Mouse (Mus musculus): ENCODE measurements around the gene Tgif1. TPM values are rescaled to one million over a fixed set of nuclear protein-coding genes. Genes with fewer than 3 reads are reported as not detected.

Gene Tgif1
- total and polyA plus RNA-seq, 3 experiments = 44.5 to 74.4 (median 70.6) TPM

DNA sequence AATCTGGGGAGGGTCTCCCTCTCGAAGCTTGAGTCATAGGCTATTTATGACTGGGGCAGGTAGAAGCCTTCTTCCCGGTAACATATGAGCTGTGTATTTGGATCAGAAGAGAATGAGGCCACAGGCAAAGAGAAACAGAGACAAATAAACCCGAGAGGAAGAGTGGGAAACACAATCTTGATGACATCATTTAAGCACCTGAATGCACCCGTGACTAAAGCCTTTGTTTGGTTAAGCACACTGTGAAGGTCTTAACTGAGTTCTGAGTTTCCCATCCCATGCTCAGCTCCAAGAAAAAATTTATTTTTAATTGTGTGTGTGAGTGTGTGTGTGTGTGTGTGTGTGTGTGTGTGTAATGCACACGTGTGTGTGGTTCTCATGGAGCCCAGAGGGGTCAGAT lies 39.8 kb upstream of the Tgif1 start:
- dilution Hi-C loops (cut with MboI; ENCODE audit: extremely low pct_ligation_motif_present, extremely low pct_unique_long_range_greater_than_20kb, low sequenced_read_pairs) (no loop called here), in situ Hi-C loops (cut with MboI; ENCODE audit: low pct_ligation_motif_present, low pct_unique_long_range_greater_than_20kb, low sequenced_read_pairs) (no loop called here)
- H3K9me3 ChIP-seq (replicated peaks; ENCODE audit: low read length) = peaks cover 2% of the 10 kb centered on the region
- TF ChIP-seq ETS1 (conservative IDR thresholded peaks at IDR 0.05; ENCODE audit: low read depth, low read length) = no peak
- TF ChIP-seq MAX (IDR thresholded peaks at IDR 0.05; ENCODE audit: low read length) = no peak
- no peak for TF ChIP-seq UBTF (IDR thresholded peaks at IDR 0.05; ENCODE audit: low read depth, low read length)
- TF ChIP-seq POLR2AphosphoS2 (IDR thresholded peaks at IDR 0.05; ENCODE audit: low read depth, low read length) = no peak
- H3K79me2 ChIP-seq (replicated peaks; ENCODE audit: control insufficient read depth, extremely low read depth, insufficient read depth, poor library complexity, severe bottlenecking) = no peaks in the 10 kb centered on the region
- no peaks in the 10 kb centered on the region for H3K27me3 ChIP-seq (replicated peaks)
- H3K9ac ChIP-seq (ENCODE audit: insufficient read depth, low read depth) = no peak overlapping the region
- H3K4me3 ChIP-seq (replicated peaks in 1 of 3; ENCODE audit: low read depth in 2 of 3, low read length in 2 of 3, poor library complexity in 1 of 3) = no peak overlapping the region
- H3K4me2 ChIP-seq (ENCODE audit: insufficient read depth, low read depth, poor library complexity, severe bottlenecking) = no peak overlapping the region
- DNase-seq (ENCODE audit: extremely low read depth) = no peak
- H3K27ac ChIP-seq (ENCODE audit: insufficient read depth, low read depth) = no peak overlapping the region
- H3K4me1 ChIP-seq (ENCODE audit: control insufficient read depth in 1 of 2, insufficient read depth in 2 of 2) = peaks cover 0 to 47% of the 10 kb centered on the region in 2 experiments; a peak in 2 of 4 replicates
- peaks cover 9 to 71% of the 10 kb centered on the region in 2 experiments for H3K36me3 ChIP-seq (replicated peaks in 1 of 2; ENCODE audit: control insufficient read depth in 1 of 2, insufficient read depth in 1 of 2, low read length in 1 of 2)

DNA sequence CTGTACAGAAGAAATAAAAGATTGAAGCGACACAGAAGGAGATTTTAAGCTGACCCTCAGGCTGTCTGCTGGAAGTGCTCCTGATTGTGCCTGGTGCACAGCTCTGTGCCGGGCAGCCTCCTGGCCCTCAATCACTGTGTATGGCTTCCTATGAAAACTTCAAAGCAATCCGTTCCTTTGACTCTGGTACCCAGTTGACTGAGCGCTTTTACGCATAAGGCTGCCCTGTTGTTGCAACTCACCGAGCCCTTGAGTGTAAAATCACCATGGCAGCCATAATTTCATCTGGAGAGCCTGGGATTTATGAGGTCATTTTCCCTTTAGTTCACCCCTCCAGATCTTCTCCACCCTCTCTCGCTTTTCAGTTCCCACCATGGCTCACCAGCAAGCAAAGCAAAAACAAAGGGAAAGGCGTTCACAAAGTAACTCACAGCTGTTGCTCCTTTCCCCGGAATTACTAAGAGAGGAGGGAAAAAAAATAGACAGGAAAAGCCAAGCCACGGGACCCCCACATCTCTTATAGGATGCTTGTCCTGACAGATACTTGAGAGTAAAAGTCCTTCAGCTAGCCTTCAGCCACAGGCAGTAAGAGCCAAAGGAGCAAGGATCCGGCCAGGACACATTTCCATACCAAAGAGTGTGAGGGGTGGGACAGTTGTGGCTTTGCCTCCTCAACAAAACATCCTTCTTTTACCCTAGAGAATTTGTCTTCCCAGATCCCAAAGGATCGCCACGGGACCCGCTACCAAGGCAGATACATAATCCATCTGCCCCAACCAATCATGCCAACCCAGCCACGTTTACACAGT lies 39.1 kb upstream of the Tgif1 start:
- Histone ChIP-seq H3K4me2 (ENCODE audit: insufficient read depth, low read depth, poor library complexity, severe bottlenecking) (no peak overlapping the region), H3K9ac (ENCODE audit: insufficient read depth, low read depth) (no peak overlapping the region), H3K27me3 (replicated peaks) (no peaks in the 10 kb centered on the region), H3K79me2 (replicated peaks; ENCODE audit: control insufficient read depth, extremely low read depth, insufficient read depth, poor library complexity, severe bottlenecking) (no peaks in the 10 kb centered on the region), H3K4me1 (ENCODE audit: control insufficient read depth in 1 of 2, insufficient read depth in 2 of 2) (peaks cover 2 to 47% of the 10 kb centered on the region in 2 experiments; a peak in 3 of 4 replicates), H3K4me3 (replicated peaks in 1 of 3; ENCODE audit: low read depth in 2 of 3, low read length in 2 of 3, poor library complexity in 1 of 3) (no peak overlapping the region), H3K9me3 (replicated peaks; ENCODE audit: low read length) (peaks cover 2% of the 10 kb centered on the region), H3K36me3 (replicated peaks in 1 of 2; ENCODE audit: control insufficient read depth in 1 of 2, insufficient read depth in 1 of 2, low read length in 1 of 2) (peaks cover 9 to 69% of the 10 kb centered on the region in 2 experiments), H3K27ac (ENCODE audit: insufficient read depth, low read depth) (no peak overlapping the region)
- dilution Hi-C loops (cut with MboI; ENCODE audit: extremely low pct_ligation_motif_present, extremely low pct_unique_long_range_greater_than_20kb, low sequenced_read_pairs) (no loop called here), in situ Hi-C loops (cut with MboI; ENCODE audit: low pct_ligation_motif_present, low pct_unique_long_range_greater_than_20kb, low sequenced_read_pairs) (no loop called here)
- DNase-seq (ENCODE audit: extremely low read depth) = no peak
- no peak for TF ChIP-seq RAD21 (IDR thresholded peaks at IDR 0.05; ENCODE audit: low read depth, low read length)
- no peak for TF ChIP-seq MYC (IDR thresholded peaks at IDR 0.05; ENCODE audit: low read depth, low read length)

GRCm38 (mm10) chr17:70890571-70890970 lies 37.2 kb upstream of the Tgif1 start:
- DNase-seq (ENCODE audit: extremely low read depth) = peak; percentile 40
- dilution Hi-C loops (cut with MboI; ENCODE audit: extremely low pct_ligation_motif_present, extremely low pct_unique_long_range_greater_than_20kb, low sequenced_read_pairs) (no loop called here), in situ Hi-C loops (cut with MboI; ENCODE audit: low pct_ligation_motif_present, low pct_unique_long_range_greater_than_20kb, low sequenced_read_pairs) (no loop called here)
- Histone ChIP-seq H3K9me3 (replicated peaks; ENCODE audit: low read length) (peaks cover 2% of the 10 kb centered on the region), H3K9ac (ENCODE audit: insufficient read depth, low read depth) (no peak overlapping the region), H3K79me2 (replicated peaks; ENCODE audit: control insufficient read depth, extremely low read depth, insufficient read depth, poor library complexity, severe bottlenecking) (no peaks in the 10 kb centered on the region), H3K27me3 (replicated peaks) (no peaks in the 10 kb centered on the region), H3K4me2 (ENCODE audit: insufficient read depth, low read depth, poor library complexity, severe bottlenecking) (no peak overlapping the region), H3K4me1 (ENCODE audit: control insufficient read depth in 1 of 2, insufficient read depth in 2 of 2) (peaks cover 9 to 56% of the 10 kb centered on the region in 2 experiments), H3K4me3 (replicated peaks in 1 of 3; ENCODE audit: low read depth in 2 of 3, low read length in 2 of 3, poor library complexity in 1 of 3) (no peak overlapping the region), H3K36me3 (replicated peaks in 1 of 2; ENCODE audit: control insufficient read depth in 1 of 2, insufficient read depth in 1 of 2, low read length in 1 of 2) (peaks cover 9 to 56% of the 10 kb centered on the region in 2 experiments), H3K27ac (ENCODE audit: insufficient read depth, low read depth) (no peak overlapping the region)
- TF ChIP-seq GABPA (IDR thresholded peaks at IDR 0.05; ENCODE audit: insufficient replicate concordance, low read depth, low read length) (no peak), MAX (IDR thresholded peaks at IDR 0.05; ENCODE audit: low read length) (no peak), BHLHE40 (IDR thresholded peaks at IDR 0.05; ENCODE audit: low read depth, low read length) (no peak), UBTF (IDR thresholded peaks at IDR 0.05; ENCODE audit: low read depth, low read length) (no peak), NELFE (IDR thresholded peaks at IDR 0.05; ENCODE audit: low read depth, low read length) (no peak), PAX5 (IDR thresholded peaks at IDR 0.05; ENCODE audit: low read length) (no peak), KAT2A (IDR thresholded peaks at IDR 0.05; ENCODE audit: insufficient replicate concordance, low read length) (no peak), TCF12 (IDR thresholded peaks at IDR 0.05; ENCODE audit: low read depth, low read length) (no peak), SMC3 (IDR thresholded peaks at IDR 0.05; ENCODE audit: low read depth, low read length) (no peak), TBP (conservative IDR thresholded peaks at IDR 0.05; ENCODE audit: low read depth, low read length) (no peak), E2F4 (IDR thresholded peaks at IDR 0.05; ENCODE audit: insufficient replicate concordance, low read depth, low read length) (no peak), ELF1 (IDR thresholded peaks at IDR 0.05; ENCODE audit: low read depth, low read length) (no peak), USF2 (conservative IDR thresholded peaks at IDR 0.05; ENCODE audit: low read depth, low read length) (no peak), MXI1 (IDR thresholded peaks at IDR 0.05; ENCODE audit: low read depth, low read length) (no peak), USF1 (IDR thresholded peaks at IDR 0.05; ENCODE audit: low read depth, low read length) (no peak), JUND (conservative IDR thresholded peaks at IDR 0.05; ENCODE audit: low read depth, low read length) (no peak), MYC (IDR thresholded peaks at IDR 0.05; ENCODE audit: low read depth, low read length) (no peak), ZKSCAN1 (IDR thresholded peaks at IDR 0.05; ENCODE audit: borderline replicate concordance, low read depth, low read length) (no peak), SIN3A (IDR thresholded peaks at IDR 0.05; ENCODE audit: low read length) (no peak), POLR2AphosphoS2 (IDR thresholded peaks at IDR 0.05; ENCODE audit: low read depth, low read length) (no peak)

Measured in CH12.LX (cell line).